Mouse (Mus musculus) heart, postnatal 4 days (tissue): ENCODE data around the gene Tmx1. TPM values are rescaled to one million over a fixed set of nuclear protein-coding genes. Genes with fewer than 3 reads are reported as not detected.

Source experiments
- DNase-seq: peaks from one replicate; pipeline ENCODE4 v3.0.0; 2021
- total RNA-seq, 2 experiments: library from RNA; stranded (reverse); gene quantifications; 2 replicates each; pipeline ENCODE4 v1.2.3; 2021

Gene Tmx1
- total RNA-seq, 2 experiments from 2014 or later, result 38.3 to 39.1 TPM

- no peak for DNase-seq
These were observed 34.0 kb downstream of the Tmx1 start for GRCm38 (mm10) chr12:70486716-70487480.

GRCm38 (mm10) chr12:70492441-70492840, 39.5 kb downstream of the Tmx1 start:
- DNase-seq, result no peak

GRCm38 (mm10) chr12:70494494-70495281, 41.8 kb downstream of the Tmx1 start:
- peak; percentile 61 for DNase-seq

- DNase-seq, result peak; percentile 43
These were observed 42.5 kb downstream of the Tmx1 start for GRCm38 (mm10) chr12:70495282-70495922.

GRCm38 (mm10) chr12:70498091-70498490, 45.2 kb downstream of the Tmx1 start:
- no peak for DNase-seq

- no peak for DNase-seq
These were observed 53.1 kb downstream of the Tmx1 start for GRCm38 (mm10) chr12:70505971-70506370.

GRCm38 (mm10) chr12:70512023-70512422, 59.1 kb downstream of the Tmx1 start:
- no peak for DNase-seq

GRCm38 (mm10) chr12:70512431-70512830, 59.5 kb downstream of the Tmx1 start:
- DNase-seq, result no peak

Other genes with a start within 250 kb of the Tmx1 start
- 10 to 100 TPM; 13.9 to 15.9 TPM for gene Pygl, start 221.6 kb upstream of the Tmx1 start, total RNA-seq
- gene Trim9, start 105.5 kb upstream of the Tmx1 start, total RNA-seq, result under 1 TPM; 0.36 to 0.95 TPM